Mouse (Mus musculus) heart, embryonic 11.5 days (tissue): ENCODE measurements around the gene Ube4b. TPM values are rescaled to one million over a fixed set of nuclear protein-coding genes. Genes with fewer than 3 reads are reported as not detected.
A peak's percentile ranks its signal among the peaks of the same experiment; 100 is the strongest.

Experiments used
- ATAC-seq: fragments of 200-750 bp; cut with Nextera tagmentation; replicated peaks from 2 replicates; pipeline ENCODE4 v1.8.0; 2017; ENCODE audit warnings: moderate library complexity; ENCODE audit not compliant: insufficient number of reproducible peaks, low FRiP score, low TSS enrichment
- H3K27ac ChIP-seq: fragments of 300-500 bp; sonication (generic); 2 replicates; pipeline ENCODE4 v1.5.1; 2014; ENCODE audit warnings: mild to moderate bottlenecking, low read depth, low read length
- H3K27me3 ChIP-seq: fragments of 300-500 bp; sonication (generic); 2 replicates; pipeline ENCODE4 v1.6.1; 2014; ENCODE audit warnings: mild to moderate bottlenecking, low read length, mixed read lengths; ENCODE audit not compliant: control insufficient read depth, insufficient read depth
- H3K36me3 ChIP-seq: fragments of 300-500 bp; sonication (generic); 2 replicates; pipeline ENCODE4 v1.6.1; 2014; ENCODE audit warnings: mild to moderate bottlenecking, low read length, moderate library complexity, mixed read lengths; ENCODE audit not compliant: control insufficient read depth, insufficient read depth
- H3K4me1 ChIP-seq: fragments of 300-500 bp; sonication (generic); 2 replicates; pipeline ENCODE4 v1.6.1; 2014; ENCODE audit warnings: low read length; ENCODE audit not compliant: control insufficient read depth, insufficient read depth
- H3K4me2 ChIP-seq: fragments of 300-500 bp; sonication (generic); 2 replicates; pipeline ENCODE4 v1.6.1; 2014; ENCODE audit warnings: mild to moderate bottlenecking, moderate library complexity
- H3K4me3 ChIP-seq: fragments of 300-500 bp; sonication (generic); 2 replicates; pipeline ENCODE4 v1.5.1; 2014; ENCODE audit warnings: low read depth, low read length
- H3K9ac ChIP-seq: fragments of 300-500 bp; sonication (generic); 2 replicates; pipeline ENCODE4 v1.6.1; 2014; ENCODE audit warnings: mild to moderate bottlenecking, low read depth, low read length, moderate library complexity
- H3K9me3 ChIP-seq: fragments of 300-500 bp; sonication (generic); replicated peaks from 2 replicates; pipeline ENCODE4 v1.6.1; 2016; ENCODE audit warnings: low read length; ENCODE audit not compliant: control insufficient read depth
- WGBS: fragments of 180-500 bp; shearing (Covaris S2); extraction: QIAGEN DNeasy Blood & Tissue Kit; methylation state at CpG from one replicate; pipeline ENCODE4 v1.1.7; 2014; ENCODE audit not compliant: insufficient replicate concordance; 5-methylcytosine and 5-hydroxymethylcytosine counted together
- polyA plus RNA-seq: library from polyadenylated mRNA; unstranded; fragments of >200 nt; fragmentation: Nextera tagmentation; extraction: Ambion mirVana; gene quantifications from 2 replicates; pipeline ENCODE4 v1.2.1, GENCODE M21; 2014

The Ube4b gene
- polyA plus RNA-seq, 1 experiment from 2014 or later = 36.3 TPM

GRCm38 (mm10) chr4:149354671-149355070, 71.9 kb downstream of the Ube4b start:
- Histone ChIP-seq H3K4me2 (no peak overlapping the region), H3K27me3 (no peaks in the 10 kb centered on the region), H3K36me3 (peaks cover 43% of the 10 kb centered on the region), H3K4me1 (no peaks in the 10 kb centered on the region), H3K9me3 (no peaks in the 10 kb centered on the region), H3K27ac (no peak overlapping the region), H3K4me3 (no peak overlapping the region), H3K9ac (no peak overlapping the region)
- WGBS = 94% methylated on average over 8 of the region's 8 CpGs
- no peak for ATAC-seq

DNA sequence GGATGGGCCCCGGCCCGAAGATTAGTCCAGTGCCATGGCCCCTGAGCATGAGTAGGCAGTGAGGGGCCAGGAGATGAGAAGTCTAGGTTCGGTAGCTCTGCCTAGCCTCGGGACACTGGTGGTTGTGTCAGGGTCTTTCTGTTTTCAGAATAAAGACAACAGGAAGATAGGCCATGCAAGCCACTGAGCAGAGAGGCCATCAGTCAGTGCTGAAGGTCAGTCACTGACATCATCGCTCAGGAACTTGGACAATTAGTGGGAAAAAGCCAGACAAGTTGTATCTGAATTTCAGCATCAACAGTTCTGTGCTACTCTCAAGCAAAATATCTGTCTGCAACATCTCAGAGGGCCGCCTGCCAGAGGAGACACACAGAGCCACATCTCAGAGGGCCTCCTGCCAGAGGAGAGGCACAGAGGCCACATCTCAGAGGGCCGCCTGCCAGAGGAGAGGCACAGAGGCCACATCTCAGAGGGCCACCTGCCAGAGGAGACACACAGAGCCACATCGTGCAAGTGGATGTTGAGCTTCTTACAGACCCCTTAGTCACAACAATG, 74.9 kb downstream of the Ube4b start:
- WGBS = 70% methylated on average over 8 of the region's 8 CpGs

DNA sequence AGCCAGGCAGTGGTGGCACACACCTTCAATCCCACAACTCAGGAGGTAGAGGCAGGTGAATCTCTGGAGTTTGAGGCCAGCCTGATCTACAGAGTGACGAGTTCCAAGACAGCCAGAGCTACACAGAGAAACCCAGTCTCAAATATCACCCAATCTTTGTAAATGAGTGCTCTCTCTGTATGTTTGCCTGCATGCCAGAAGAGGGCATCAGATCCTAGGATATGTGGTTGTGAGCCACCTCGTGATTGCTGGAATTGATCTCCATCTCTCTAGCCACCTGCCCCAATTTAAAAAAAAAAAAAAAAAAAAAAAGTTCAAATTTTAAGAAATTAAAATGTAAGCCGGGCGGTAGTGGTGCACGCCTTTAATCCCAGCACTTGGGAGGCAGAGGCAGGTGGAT, 77.6 kb downstream of the Ube4b start:
- ATAC-seq = no peak
- WGBS = 79% methylated on average over 5 of the region's 5 CpGs
- Histone ChIP-seq H3K9ac (no peak overlapping the region), H3K27ac (no peak overlapping the region), H3K4me3 (no peak overlapping the region), H3K9me3 (no peaks in the 10 kb centered on the region), H3K27me3 (no peaks in the 10 kb centered on the region), H3K4me1 (peaks cover 16% of the 10 kb centered on the region), H3K36me3 (peaks cover 18% of the 10 kb centered on the region), H3K4me2 (no peak overlapping the region)

More for the DNA sequence above, 74.9 kb downstream of the Ube4b start:
- Histone ChIP-seq H3K9ac (no peak overlapping the region), H3K27me3 (no peaks in the 10 kb centered on the region), H3K4me1 (no peaks in the 10 kb centered on the region), H3K4me3 (no peak overlapping the region), H3K36me3 (peaks cover 39% of the 10 kb centered on the region), H3K9me3 (no peaks in the 10 kb centered on the region), H3K27ac (no peak overlapping the region), H3K4me2 (no peak overlapping the region)
- no peak for ATAC-seq

GRCm38 (mm10) chr4:149345873-149346272, 80.7 kb downstream of the Ube4b start:
- ATAC-seq = peak; percentile 46
- Histone ChIP-seq H3K36me3 (peaks cover 21% of the 10 kb centered on the region), H3K4me3 (no peak overlapping the region), H3K9ac (no peak overlapping the region), H3K4me2 (no peak overlapping the region), H3K9me3 (no peaks in the 10 kb centered on the region), H3K27me3 (no peaks in the 10 kb centered on the region), H3K27ac (peak overlapping the region; percentile 73), H3K4me1 (peaks cover 21% of the 10 kb centered on the region)
- 51% methylated on average over 5 of the region's 5 CpGs for WGBS

DNA sequence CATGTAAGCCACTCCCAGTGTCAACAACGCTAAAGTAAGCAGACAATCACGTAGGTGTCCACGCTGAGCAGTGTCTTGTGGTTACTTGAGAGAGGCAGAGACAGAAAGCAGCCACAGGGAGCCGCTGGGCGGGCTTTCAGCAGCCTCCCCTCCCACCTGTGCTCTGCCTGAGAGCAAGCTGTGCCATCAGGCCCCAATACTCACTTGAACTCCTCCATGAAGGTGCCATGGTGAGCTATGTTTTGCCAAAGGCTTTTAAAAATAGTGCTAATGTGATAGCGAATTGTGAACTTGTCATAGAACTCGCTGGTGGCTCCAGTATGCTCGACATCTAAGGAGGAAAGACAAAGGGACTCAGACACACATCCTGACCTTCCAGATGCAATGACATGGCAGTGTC, 82.2 kb downstream of the Ube4b start:
- no peak for ATAC-seq
- Histone ChIP-seq H3K9ac (no peak overlapping the region; the same call in 1 of the 2 replicates), H3K4me2 (no peak overlapping the region), H3K27ac (peak overlapping the region; percentile 29), H3K36me3 (peaks cover 22% of the 10 kb centered on the region), H3K4me3 (no peak overlapping the region), H3K27me3 (no peaks in the 10 kb centered on the region), H3K9me3 (no peaks in the 10 kb centered on the region), H3K4me1 (peaks cover 37% of the 10 kb centered on the region)
- WGBS = 67% methylated on average over 8 of the region's 8 CpGs

DNA sequence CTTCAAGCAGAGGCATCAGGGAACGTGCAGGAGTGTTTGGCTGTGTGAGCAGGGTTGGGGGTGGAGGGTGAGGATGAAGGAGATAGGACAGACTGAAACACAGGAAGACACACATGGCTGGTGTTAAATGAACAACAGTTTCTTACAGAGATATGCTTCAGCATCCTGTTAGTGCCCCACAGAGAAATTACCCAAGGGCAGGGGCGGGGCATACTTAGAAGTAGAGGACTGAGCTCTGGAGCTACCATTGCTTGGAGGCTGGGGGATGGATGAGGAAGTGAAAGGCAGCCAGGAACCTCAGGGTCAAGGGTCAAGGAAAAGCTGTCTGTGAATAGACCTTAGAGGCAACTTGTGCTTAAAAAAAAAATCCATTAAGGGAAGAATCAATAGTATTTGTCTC, 85.9 kb downstream of the Ube4b start:
- Histone ChIP-seq H3K9ac (no peak overlapping the region; the same call in 1 of the 2 replicates), H3K4me2 (no peak overlapping the region), H3K9me3 (no peaks in the 10 kb centered on the region), H3K36me3 (peaks cover 16% of the 10 kb centered on the region; the same call in 1 of the 2 replicates), H3K27me3 (no peaks in the 10 kb centered on the region), H3K27ac (peak overlapping the region; percentile 35; the same call in 1 of the 2 replicates), H3K4me1 (peaks cover 57% of the 10 kb centered on the region), H3K4me3 (no peak overlapping the region)
- no peak for ATAC-seq
- whole genome bisulfite sequencing = 40% methylated on average over 2 of the region's 2 CpGs

- Histone ChIP-seq H3K36me3 (peaks cover 19% of the 10 kb centered on the region; the same call in 1 of the 2 replicates), H3K4me2 (no peak overlapping the region), H3K27ac (peak overlapping the region; percentile 50), H3K27me3 (no peaks in the 10 kb centered on the region), H3K9ac (no peak overlapping the region; the same call in 1 of the 2 replicates), H3K4me3 (no peak overlapping the region), H3K9me3 (no peaks in the 10 kb centered on the region), H3K4me1 (peaks cover 49% of the 10 kb centered on the region)
- no peak for ATAC-seq
- 43% methylated on average over 5 of the region's 5 CpGs for WGBS
Measured at GRCm38 (mm10) chr4:149339426-149340214, 86.9 kb downstream of the Ube4b start.

- H3K27me3 ChIP-seq = no peaks in the 10 kb centered on the region
- H3K4me2 ChIP-seq = no peak overlapping the region
- 43% methylated on average over 2 of the region's 2 CpGs for WGBS
- ATAC-seq = no peak
- peak overlapping the region; percentile 51 for H3K27ac ChIP-seq
- peaks cover 26% of the 10 kb centered on the region for H3K36me3 ChIP-seq
- H3K4me3 ChIP-seq = no peak overlapping the region
- no peak overlapping the region; the same call in 1 of the 2 replicates for H3K9ac ChIP-seq
- H3K4me1 ChIP-seq = peaks cover 46% of the 10 kb centered on the region
- no peaks in the 10 kb centered on the region for H3K9me3 ChIP-seq
Measured at GRCm38 (mm10) chr4:149338137-149338536, 88.4 kb downstream of the Ube4b start.
